Mouse (Mus musculus) regulatory T cell (primary cell): ENCODE data around the gene Vat1.
"Not testable (repeated sequence)": the region's sequence is repeated elsewhere in the genome, so short reads cannot be mapped to it uniquely, and the experiment has no call there.

Source experiments
- in situ Hi-C: fragments of 300-600 bp; cut with MboI, MseI; formaldehyde crosslinking; loops from one replicate; pipeline ENCODE4 v1.15.1; 2025; ENCODE audit warnings: high pct_unique_total_duplicates

Gene Vat1

GRCm38 (mm10) chr11:101446860-101447259 is 19.2 kb downstream of the Vat1 start:
- in situ Hi-C loops: not testable (repeated sequence)

GRCm38 (mm10) chr11:101446319-101446718 is 19.7 kb downstream of the Vat1 start:
- in situ Hi-C loops: no loop called here

GRCm38 (mm10) chr11:101442760-101443159 is 23.3 kb downstream of the Vat1 start:
- in situ Hi-C loops: no loop called here

GRCm38 (mm10) chr11:101442127-101442693 is 23.8 kb downstream of the Vat1 start, which contains the start of gene Rpl27:
Gene Rpl27, plus strand, starts transcription at chr11:101442298.
- in situ Hi-C loops: no loop called here

- in situ Hi-C loops: not testable (repeated sequence)
These were observed 24.4 kb downstream of the Vat1 start for GRCm38 (mm10) chr11:101441450-101442126.

- in situ Hi-C loops: loop anchor here (10.0 kb wide), 1 partner anchor 1447 kb away; the partner anchor contains the start of genes Ccdc103, Eftud2 and Fam187a
These were observed 28.0 kb downstream of the Vat1 start for GRCm38 (mm10) chr11:101438006-101438405.

GRCm38 (mm10) chr11:101436916-101437315 is 29.1 kb downstream of the Vat1 start:
- in situ Hi-C loops: loop anchor here (10.0 kb wide), 1 partner anchor 1448 kb away; the partner anchor contains the start of genes Ccdc103, Eftud2 and Fam187a

GRCm38 (mm10) chr11:101435831-101436230 is 30.2 kb downstream of the Vat1 start:
- in situ Hi-C loops: loop anchor here (10.0 kb wide), 1 partner anchor 1449 kb away; the partner anchor contains the start of genes Ccdc103, Eftud2 and Fam187a

GRCm38 (mm10) chr11:101433396-101433795 is 32.6 kb downstream of the Vat1 start:
- in situ Hi-C loops: loop anchor here (10.0 kb wide), 1 partner anchor 1451 kb away; the partner anchor contains the start of genes Ccdc103, Eftud2 and Fam187a

- in situ Hi-C loops: loop anchor here (10.0 kb wide), 1 partner anchor 1453 kb away; the partner anchor contains the start of genes Ccdc103, Eftud2 and Fam187a
These were observed 34.7 kb downstream of the Vat1 start for GRCm38 (mm10) chr11:101431327-101431726.

GRCm38 (mm10) chr11:101426165-101426564 is 39.9 kb downstream of the Vat1 start:
- in situ Hi-C loops: no loop called here

GRCm38 (mm10) chr11:101424925-101425813 is 40.9 kb downstream of the Vat1 start, which contains the start of the genes Rundc1 and Ptges3l:
Gene Rundc1, plus strand, starts transcription at chr11:101425085.
Gene Ptges3l, minus strand, starts transcription at chr11:101425333.
- in situ Hi-C loops: no loop called here

GRCm38 (mm10) chr11:101424105-101424851 is 41.8 kb downstream of the Vat1 start, which contains the start of gene Gm27029:
Gene Gm27029, minus strand, starts transcription at chr11:101424796.
- in situ Hi-C loops: no loop called here

- in situ Hi-C loops: no loop called here
These were observed 45.9 kb downstream of the Vat1 start for GRCm38 (mm10) chr11:101420148-101420547.

GRCm38 (mm10) chr11:101419610-101420009 is 46.4 kb downstream of the Vat1 start:
- in situ Hi-C loops: loop anchor here (5.0 kb wide), 1 partner anchor 87 kb away; the partner anchor contains the start of gene Aoc3

GRCm38 (mm10) chr11:101418991-101419390 is 47.0 kb downstream of the Vat1 start:
- in situ Hi-C loops: loop anchor here (5.0 kb wide), 1 partner anchor 87 kb away; the partner anchor contains the start of gene Aoc3

- in situ Hi-C loops: loop anchor here (5.0 kb wide), 1 partner anchor 85 kb away; the partner anchor contains the start of gene Aoc3
These were observed 48.8 kb downstream of the Vat1 start, which contains the start of gene Aarsd1 for GRCm38 (mm10) chr11:101417101-101417855. Gene Aarsd1, minus strand, starts transcription at chr11:101417615.

- in situ Hi-C loops: loop anchor here (5.0 kb wide), 1 partner anchor 84 kb away; the partner anchor contains the start of gene Aoc3
These were observed 49.5 kb downstream of the Vat1 start for GRCm38 (mm10) chr11:101416433-101417100.

GRCm38 (mm10) chr11:101415306-101415705 is 50.7 kb downstream of the Vat1 start:
- in situ Hi-C loops: loop anchor here (5.0 kb wide), 1 partner anchor 83 kb away; the partner anchor contains the start of gene Aoc3
